Mouse (Mus musculus) liver, adult 2 months (tissue): ENCODE results near the gene Mrps18b.

Experiments used
- CTCF ChIP-seq: fragments of 200-500 bp; IDR thresholded peaks from 2 replicates; pipeline ENCODE4 v1.5.1; 2011; ENCODE audit warnings: low read depth, low read length, control low read depth
- POLR2A ChIP-seq: fragments of 200-500 bp; IDR thresholded peaks from 2 replicates; pipeline ENCODE4 v1.6.1; 2011; ENCODE audit warnings: low read length, control low read depth; ENCODE audit not compliant: insufficient read depth; ENCODE audit errors: extremely low read depth

DNA sequence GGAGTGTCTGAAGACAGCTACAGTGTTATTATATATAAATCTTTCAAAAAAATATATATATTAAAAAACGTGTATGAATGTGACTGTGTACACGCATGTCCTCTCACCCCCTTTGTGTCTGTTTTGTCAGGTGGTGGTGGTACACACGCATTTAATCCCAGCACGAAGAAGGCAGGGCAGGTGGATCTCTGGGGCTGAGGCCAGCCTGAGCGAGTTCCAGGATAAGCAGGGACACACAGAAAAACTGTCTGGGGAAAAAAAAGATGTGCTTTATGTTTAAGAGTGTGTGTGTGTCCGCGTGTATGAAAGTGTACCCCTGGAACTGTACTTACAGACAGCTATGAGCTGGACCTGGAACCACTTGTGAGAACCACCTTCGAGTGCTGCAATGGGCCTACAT lies 38.5 kb upstream of the Mrps18b start:
- TF ChIP-seq POLR2A (no peak), CTCF (no peak)
